Mouse (Mus musculus): ENCODE measurements around the gene Ulk1.
"Not testable (repeated sequence)": the region's sequence is repeated elsewhere in the genome, so short reads cannot be mapped to it uniquely, and the experiment has no call there.

Ulk1 gene

GRCm38 (mm10) chr5:110809667-110810325 is at the start of gene Ulk1:
Gene Ulk1, minus strand, starts transcription at chr5:110810097.
- DNase-seq (ENCODE audit: low read depth), result peak; percentile 99

DNA sequence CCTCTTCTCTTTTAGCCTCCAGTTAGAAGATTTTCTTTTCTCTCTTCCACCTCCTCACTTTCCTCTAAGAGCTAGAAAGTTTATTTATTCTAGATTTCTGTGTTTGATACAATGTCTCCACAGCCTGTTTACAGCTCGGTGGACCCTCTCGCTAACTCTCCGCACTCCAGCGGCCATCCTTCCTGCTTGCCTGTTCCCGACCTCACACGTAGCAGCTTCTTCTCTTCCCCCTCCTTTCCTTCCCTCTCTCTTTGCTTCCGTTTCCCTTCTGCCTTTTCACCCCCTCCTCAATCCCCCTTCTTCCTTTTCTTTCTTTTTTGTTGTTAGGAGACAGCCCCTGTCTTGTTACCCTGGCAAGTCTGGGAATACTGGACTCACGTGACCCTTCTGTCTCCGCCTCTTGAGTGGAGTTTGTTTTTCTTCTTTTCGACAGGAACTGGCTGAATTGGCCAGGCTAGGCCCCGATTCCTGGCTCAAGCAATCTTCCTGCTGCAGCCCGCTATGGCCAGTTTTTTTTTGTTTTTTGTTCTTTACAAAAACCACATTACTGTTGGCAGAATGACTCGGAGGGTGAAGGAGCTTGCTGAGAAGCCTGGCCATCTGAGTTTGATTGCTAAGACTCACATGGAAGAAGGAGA is 49.2 kb upstream of the Ulk1 start:
- no peak for DNase-seq (ENCODE audit: low read depth)

- DNase-seq (ENCODE audit: low read depth), result no peak
These were observed 47.2 kb upstream of the Ulk1 start for GRCm38 (mm10) chr5:110857091-110857490.

DNA sequence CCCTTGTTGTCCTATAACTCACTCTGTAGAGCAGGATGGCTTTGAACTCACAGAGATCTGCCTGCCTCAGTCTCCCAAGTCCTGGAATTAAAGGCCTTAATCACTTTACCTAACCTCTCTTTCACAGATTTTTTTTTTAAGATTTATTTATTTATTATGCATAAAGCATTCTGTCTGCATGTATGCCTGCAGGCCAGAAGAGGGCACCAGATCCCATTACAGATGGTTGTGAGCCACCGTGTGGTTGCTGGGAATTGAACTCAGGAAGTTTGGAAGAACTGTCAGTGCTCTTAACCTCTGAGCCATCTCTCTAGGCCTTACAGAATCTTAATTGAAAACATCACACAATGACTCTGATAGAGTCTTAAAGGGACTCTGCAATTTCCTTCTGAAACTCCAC is 43.1 kb upstream of the Ulk1 start:
- DNase-seq (ENCODE audit: low read depth), result no peak

- DNase-seq (ENCODE audit: low read depth), result peak; percentile 19
These were observed 31.4 kb upstream of the Ulk1 start for GRCm38 (mm10) chr5:110841046-110841862.

GRCm38 (mm10) chr5:110840465-110840864 is 30.6 kb upstream of the Ulk1 start:
- DNase-seq (ENCODE audit: low read depth), result peak; percentile 73

GRCm38 (mm10) chr5:110839678-110840365 is 29.9 kb upstream of the Ulk1 start, which contains the start of the genes Hscb and Chek2:
Gene Hscb, minus strand, starts transcription at chr5:110839777.
Gene Chek2, plus strand, starts transcription at chr5:110839979.
- DNase-seq (ENCODE audit: low read depth), result peak; percentile 98

- DNase-seq (ENCODE audit: low read depth), result peak; percentile 16
These were observed 29.3 kb upstream of the Ulk1 start for GRCm38 (mm10) chr5:110839038-110839677.

- not testable (repeated sequence) for DNase-seq (ENCODE audit: low read depth)
These were observed 28.1 kb upstream of the Ulk1 start for GRCm38 (mm10) chr5:110838016-110838415.

- peak; percentile 73 for DNase-seq (ENCODE audit: low read depth)
These were observed 26.1 kb upstream of the Ulk1 start for GRCm38 (mm10) chr5:110835959-110836358.

GRCm38 (mm10) chr5:110831036-110831720 is 21.3 kb upstream of the Ulk1 start:
- no peak for DNase-seq (ENCODE audit: low read depth)

GRCm38 (mm10) chr5:110827576-110827975 is 17.7 kb upstream of the Ulk1 start:
- no peak for DNase-seq (ENCODE audit: low read depth)

- DNase-seq (ENCODE audit: low read depth), result no peak
These were observed 17.0 kb upstream of the Ulk1 start for GRCm38 (mm10) chr5:110826781-110827495.

- DNase-seq (ENCODE audit: low read depth), result no peak
These were observed 14.5 kb upstream of the Ulk1 start for GRCm38 (mm10) chr5:110824421-110824820.

- no peak for DNase-seq (ENCODE audit: low read depth)
These were observed 853 bp downstream of the Ulk1 start for GRCm38 (mm10) chr5:110808821-110809666.

DNA sequence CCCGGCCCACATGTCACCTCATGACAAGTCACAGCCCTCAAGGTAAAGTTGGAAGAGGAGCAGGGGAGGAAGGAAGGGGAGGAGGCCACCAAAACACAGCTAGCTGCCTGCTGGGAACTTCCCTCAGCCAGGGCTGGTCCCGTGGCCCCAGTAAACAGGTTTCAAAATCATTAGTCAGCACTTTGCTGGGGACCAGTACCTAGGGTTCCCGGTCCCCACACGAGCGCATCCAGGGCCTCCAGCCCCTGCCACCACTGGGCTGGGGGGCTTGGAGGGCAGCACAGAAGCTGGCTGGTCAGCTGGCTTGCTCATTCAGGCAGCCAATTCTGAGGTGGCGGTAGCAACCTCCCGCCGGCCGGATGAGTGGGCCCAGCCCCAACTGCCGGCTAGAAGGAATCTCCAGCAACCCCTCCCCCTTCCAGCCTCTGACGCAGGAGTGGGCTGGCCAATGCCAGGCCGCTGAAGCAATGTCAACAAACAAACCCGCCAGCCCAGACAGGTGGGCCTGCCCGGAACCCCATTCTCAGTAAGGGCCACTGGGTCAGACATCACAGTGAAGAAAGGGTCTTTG is 1.8 kb downstream of the Ulk1 start:
- DNase-seq (ENCODE audit: low read depth), result peak; percentile 71

GRCm38 (mm10) chr5:110807453-110807852 is 2.4 kb downstream of the Ulk1 start:
- DNase-seq (ENCODE audit: low read depth), result no peak

GRCm38 (mm10) chr5:110806676-110807075 is 3.2 kb downstream of the Ulk1 start:
- no peak for DNase-seq (ENCODE audit: low read depth)

DNA sequence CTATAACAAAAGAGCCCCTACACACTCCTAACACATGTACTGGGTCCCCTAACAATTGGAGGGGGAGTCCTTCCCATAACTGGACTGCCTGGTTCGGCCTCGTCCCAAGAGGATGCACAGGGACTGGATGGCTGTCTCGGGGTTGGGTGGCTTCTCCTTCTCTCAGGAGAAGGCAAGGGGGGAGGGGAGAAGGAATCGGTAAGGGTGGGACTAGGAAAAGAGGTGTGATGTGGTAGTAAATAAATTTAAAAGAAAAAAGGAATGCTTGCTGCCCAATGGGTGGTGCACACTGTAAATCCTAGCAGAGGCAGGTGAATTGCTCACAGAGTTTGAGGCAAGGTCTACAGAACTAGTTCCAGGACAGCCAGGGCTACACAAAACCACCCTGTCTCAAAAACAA is 3.7 kb downstream of the Ulk1 start:
- no peak for DNase-seq (ENCODE audit: low read depth)

Measured in c-Kit-positive CD71-negative TER-119-negative erythroid progenitor cells, embryonic 14.5 days (primary cell).